ENCODE assay signal across 17 mouse cellular contexts in genomic region chr4:8072989-8073573, GRCm38 (mm10).
"Had no signal": no experiment of that assay in that cellular context is flagged by ENCODE, and none has a peak within 500 bp of the region (broad histone marks: within the 10 kb centered on the region; RNA-seq: fewer than 3 reads in every experiment).

No protein-coding gene starts in this region.

- ATAC-seq: intestine, embryonic 16.5 days; liver, postnatal 0 days; midbrain, embryonic 16.5 days had no signal

- H3K27ac ChIP-seq: kidney, postnatal 0 days; layer of hippocampus, adult 2 months; liver, embryonic 13.5 days; lung, embryonic 15.5 days; macrophage had no signal

- H3K9ac ChIP-seq: liver, embryonic 13.5 days; liver, postnatal 0 days; lung, embryonic 15.5 days had no signal

- DNase-seq: kidney, adult 8-10 months; kidney, postnatal 36 days; liver; liver, embryonic 13.5 days; liver, postnatal 0 days; lung, postnatal 14 days; right cerebral cortex, postnatal 4 days; spleen, adult 18-20 months; thymus, adult 18-20 months; thymus, postnatal 14 days had no signal

- H3K36me3 ChIP-seq: liver, embryonic 13.5 days; lung, embryonic 15.5 days had no signal

- H3K9me3 ChIP-seq: liver, embryonic 13.5 days; lung, embryonic 15.5 days; megakaryocyte, embryonic 14.5 days had no signal

- H3K27me3 ChIP-seq: liver, embryonic 13.5 days; lung, embryonic 15.5 days; megakaryocyte, embryonic 14.5 days had no signal

- H3K4me2 ChIP-seq: liver, embryonic 13.5 days; lung, embryonic 15.5 days had no signal

- H3K4me3 ChIP-seq: layer of hippocampus, adult 2 months; liver, embryonic 13.5 days; lung, embryonic 15.5 days; megakaryocyte, embryonic 14.5 days had no signal

- H3K4me1 ChIP-seq: liver, embryonic 13.5 days; lung, embryonic 15.5 days; megakaryocyte, embryonic 14.5 days had no signal
